Mouse (Mus musculus) liver, embryonic 16.5 days (tissue): ENCODE results near the gene Lama1. TPM values are rescaled to one million over a fixed set of nuclear protein-coding genes. Genes with fewer than 3 reads are reported as not detected.

Source experiments
- ATAC-seq: fragments of 200-750 bp; cut with Nextera tagmentation; 2 replicates; pipeline ENCODE4 v1.8.0; 2017; ENCODE audit warnings: low read depth, mild to moderate bottlenecking, moderate number of reproducible peaks, moderate library complexity
- H3K27ac ChIP-seq: fragments of 300-500 bp; sonication (generic); 2 replicates; pipeline ENCODE4 v1.5.1; 2014; ENCODE audit warnings: mild to moderate bottlenecking, low read length
- H3K27me3 ChIP-seq: fragments of 300-500 bp; sonication (generic); 2 replicates; pipeline ENCODE4 v1.6.1; 2014; ENCODE audit warnings: low read depth, low read length, mixed read lengths; ENCODE audit not compliant: control insufficient read depth, insufficient read depth
- H3K36me3 ChIP-seq: fragments of 300-500 bp; sonication (generic); 2 replicates; pipeline ENCODE4 v1.6.1; 2014; ENCODE audit warnings: mild to moderate bottlenecking; ENCODE audit not compliant: control insufficient read depth, insufficient read depth
- H3K4me1 ChIP-seq: fragments of 300-500 bp; sonication (generic); 2 replicates; pipeline ENCODE4 v1.6.1; 2014; ENCODE audit warnings: low read depth, low read length, mixed read lengths; ENCODE audit not compliant: control insufficient read depth
- H3K4me2 ChIP-seq: fragments of 300-500 bp; sonication (generic); 2 replicates; pipeline ENCODE4 v1.6.1; 2014; ENCODE audit warnings: low read depth, low read length, mixed read lengths
- H3K4me3 ChIP-seq: fragments of 300-500 bp; sonication (generic); 2 replicates; pipeline ENCODE4 v1.5.1; 2014; ENCODE audit warnings: low read depth, mild to moderate bottlenecking, low read length
- H3K9ac ChIP-seq: fragments of 300-500 bp; sonication (generic); 2 replicates; pipeline ENCODE4 v1.6.1; 2014; ENCODE audit warnings: low read depth, low read length
- H3K9me3 ChIP-seq: fragments of 300-500 bp; sonication (generic); replicated peaks from 2 replicates; pipeline ENCODE4 v1.6.1; 2016; ENCODE audit warnings: low read length; ENCODE audit not compliant: control insufficient read depth
- WGBS: fragments of 180-500 bp; shearing (Covaris S2); extraction: QIAGEN DNeasy Blood & Tissue Kit; methylation state at CpG from one replicate; pipeline ENCODE4 v1.1.7; 2014; ENCODE audit not compliant: insufficient replicate concordance; 5-methylcytosine and 5-hydroxymethylcytosine counted together
- polyA plus RNA-seq: library from polyadenylated mRNA; unstranded; fragments of >200 nt; fragmentation: Nextera tagmentation; extraction: Ambion mirVana; gene quantifications from 2 replicates; pipeline ENCODE4 v1.2.1, GENCODE M21; 2015

Gene Lama1
- polyA plus RNA-seq, 1 experiment from 2014 or later = 2.0 TPM

DNA sequence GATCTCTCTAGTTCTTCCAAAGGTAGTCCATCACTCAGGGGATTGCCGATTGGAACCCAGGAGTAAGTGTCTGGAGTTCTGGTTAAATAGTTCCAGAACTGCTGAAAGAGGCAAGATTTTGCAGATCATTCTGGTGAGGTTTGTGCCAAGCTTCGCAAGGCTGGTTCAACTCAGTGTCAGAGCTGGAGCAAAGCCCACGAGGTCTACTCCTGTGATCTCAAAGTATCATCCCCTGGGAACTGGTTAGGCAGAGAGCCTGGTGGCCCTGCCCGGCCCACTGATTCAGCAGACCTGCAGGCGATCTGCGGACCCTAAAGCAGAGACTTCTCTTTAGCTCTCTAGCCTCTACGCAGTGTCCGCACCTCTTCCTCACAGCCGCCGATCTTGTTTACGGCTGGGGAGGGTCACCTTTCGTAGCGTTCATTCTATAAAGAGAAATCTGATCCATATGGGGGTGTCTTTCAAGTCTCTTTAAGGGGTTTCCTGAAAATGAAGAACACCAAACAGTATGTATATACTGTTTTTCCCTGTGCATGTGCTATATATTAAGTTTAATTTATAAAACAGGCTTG lies 10.8 kb downstream of the Lama1 start:
- Histone ChIP-seq H3K36me3 (no peaks in the 10 kb centered on the region), H3K9ac (no peak overlapping the region), H3K27ac (no peak overlapping the region), H3K9me3 (no peaks in the 10 kb centered on the region), H3K4me1 (no peaks in the 10 kb centered on the region), H3K4me3 (no peak overlapping the region), H3K27me3 (no peaks in the 10 kb centered on the region), H3K4me2 (no peak overlapping the region)
- ATAC-seq = no peak
- 76% methylated on average over 13 of the region's 13 CpGs for WGBS

DNA sequence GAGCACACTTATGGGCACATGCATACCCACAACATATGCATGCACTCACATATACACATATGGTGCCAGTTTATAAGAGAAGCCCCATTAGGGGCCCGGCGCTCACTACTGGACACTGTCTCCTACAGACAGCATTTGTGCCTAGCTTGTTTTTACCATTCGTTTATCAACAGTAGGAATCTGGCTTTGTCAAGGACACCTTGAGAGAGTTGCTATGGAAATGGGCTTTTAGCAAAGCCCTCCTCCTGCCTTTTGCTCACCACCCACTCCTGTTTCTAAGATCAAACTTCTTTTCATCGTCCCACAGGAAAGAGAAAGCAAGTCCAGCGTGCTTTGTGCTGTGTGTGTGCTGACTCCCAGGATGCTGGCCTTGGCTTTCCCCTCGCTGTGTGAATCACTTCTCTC lies 13.3 kb downstream of the Lama1 start:
- Histone ChIP-seq H3K27me3 (no peaks in the 10 kb centered on the region), H3K36me3 (no peaks in the 10 kb centered on the region), H3K4me1 (no peaks in the 10 kb centered on the region), H3K27ac (no peak overlapping the region), H3K4me3 (no peak overlapping the region), H3K9ac (no peak overlapping the region), H3K4me2 (no peak overlapping the region), H3K9me3 (no peaks in the 10 kb centered on the region)
- 54% methylated on average over 6 of the region's 6 CpGs for WGBS
- ATAC-seq = no peak

GRCm38 (mm10) chr17:67711361-67711760 lies 14.3 kb downstream of the Lama1 start:
- Histone ChIP-seq H3K9ac (no peak overlapping the region), H3K27ac (no peak overlapping the region), H3K4me1 (no peaks in the 10 kb centered on the region), H3K36me3 (no peaks in the 10 kb centered on the region), H3K4me3 (no peak overlapping the region), H3K4me2 (no peak overlapping the region), H3K27me3 (no peaks in the 10 kb centered on the region), H3K9me3 (no peaks in the 10 kb centered on the region)
- WGBS = 38% methylated on average over 4 of the region's 4 CpGs
- peak; percentile 96 for ATAC-seq

GRCm38 (mm10) chr17:67712929-67713328 lies 15.9 kb downstream of the Lama1 start:
- ATAC-seq = no peak
- Histone ChIP-seq H3K27ac (no peak overlapping the region), H3K9me3 (no peaks in the 10 kb centered on the region), H3K4me1 (no peaks in the 10 kb centered on the region), H3K4me2 (no peak overlapping the region), H3K27me3 (no peaks in the 10 kb centered on the region), H3K4me3 (no peak overlapping the region), H3K36me3 (no peaks in the 10 kb centered on the region), H3K9ac (no peak overlapping the region)
- WGBS = 59% methylated on average over 7 of the region's 7 CpGs

DNA sequence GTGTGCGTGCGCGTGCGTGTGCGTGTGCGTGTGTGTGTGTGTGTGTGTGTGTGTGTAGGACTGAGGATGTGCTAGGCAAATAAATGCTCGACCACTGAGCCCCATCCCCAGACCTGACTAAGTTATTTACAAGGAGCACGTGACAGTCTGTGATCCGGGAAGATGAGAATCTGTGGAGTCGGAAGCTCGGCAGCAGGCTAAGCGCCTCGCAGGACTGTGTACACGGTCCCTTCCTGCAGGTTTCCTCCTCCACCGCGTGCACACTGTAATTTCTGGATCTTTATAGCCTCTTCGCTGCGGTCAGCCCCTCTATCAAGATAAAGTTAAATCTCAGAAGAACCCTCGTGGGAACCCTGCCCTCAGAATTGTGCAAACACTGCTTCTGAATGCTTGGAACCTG lies 18.4 kb downstream of the Lama1 start:
- Histone ChIP-seq H3K4me3 (no peak overlapping the region), H3K9me3 (no peaks in the 10 kb centered on the region), H3K36me3 (no peaks in the 10 kb centered on the region), H3K27ac (no peak overlapping the region), H3K4me1 (no peaks in the 10 kb centered on the region), H3K9ac (no peak overlapping the region), H3K27me3 (no peaks in the 10 kb centered on the region), H3K4me2 (no peak overlapping the region)
- ATAC-seq = no peak
- WGBS = 74% methylated on average over 19 of the region's 19 CpGs

DNA sequence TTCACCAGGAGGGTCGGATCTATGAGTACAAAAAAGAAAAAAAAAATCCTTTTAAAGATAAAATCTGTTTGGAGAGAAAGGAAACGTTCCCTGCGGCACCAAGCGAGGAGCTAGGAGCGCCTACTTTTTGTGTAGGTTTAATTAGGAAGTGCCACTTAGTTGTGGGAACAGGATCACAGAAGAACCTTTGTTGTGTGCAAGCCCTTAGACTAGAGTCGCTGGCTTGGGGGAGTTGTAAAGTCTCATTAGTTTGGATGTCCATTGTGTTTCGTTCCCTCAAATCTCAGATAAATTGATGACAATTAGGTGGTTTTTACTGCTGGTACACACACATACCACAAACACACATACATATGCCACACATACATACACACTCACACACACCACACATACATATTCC lies 25.0 kb downstream of the Lama1 start:
- no peak overlapping the region for H3K4me2 ChIP-seq
- H3K4me3 ChIP-seq = no peak overlapping the region
- H3K9me3 ChIP-seq = no peaks in the 10 kb centered on the region
- H3K27me3 ChIP-seq = no peaks in the 10 kb centered on the region
- WGBS = 56% methylated on average over 7 of the region's 7 CpGs
- no peak overlapping the region for H3K9ac ChIP-seq
- no peak overlapping the region for H3K27ac ChIP-seq
- no peaks in the 10 kb centered on the region for H3K4me1 ChIP-seq
- no peak for ATAC-seq
- H3K36me3 ChIP-seq = no peaks in the 10 kb centered on the region

DNA sequence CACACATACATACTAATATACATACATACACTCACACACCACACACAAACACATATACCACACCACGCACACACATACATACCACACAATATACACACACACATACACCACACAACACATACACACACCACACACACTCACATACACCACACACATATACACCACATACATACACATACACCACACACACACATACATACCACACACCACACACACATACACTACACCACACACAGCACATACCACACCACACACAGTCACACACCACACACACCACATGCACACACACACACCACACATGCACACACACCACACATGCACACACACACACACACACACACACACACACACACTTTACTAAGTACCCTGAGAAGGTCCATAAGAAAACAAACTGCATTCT lies 25.5 kb downstream of the Lama1 start:
- Histone ChIP-seq H3K9me3 (no peaks in the 10 kb centered on the region), H3K27me3 (no peaks in the 10 kb centered on the region), H3K4me1 (no peaks in the 10 kb centered on the region), H3K9ac (no peak overlapping the region), H3K4me3 (no peak overlapping the region), H3K4me2 (no peak overlapping the region), H3K27ac (no peak overlapping the region), H3K36me3 (no peaks in the 10 kb centered on the region)
- 58% methylated on average over 1 of the region's 1 CpGs for WGBS
- no peak for ATAC-seq

GRCm38 (mm10) chr17:67723175-67724067 lies 26.4 kb downstream of the Lama1 start:
- no peaks in the 10 kb centered on the region for H3K36me3 ChIP-seq
- no peak overlapping the region for H3K9ac ChIP-seq
- H3K9me3 ChIP-seq = no peaks in the 10 kb centered on the region
- WGBS = 60% methylated on average over 14 of the region's 14 CpGs
- H3K27me3 ChIP-seq = no peaks in the 10 kb centered on the region
- H3K4me1 ChIP-seq = no peaks in the 10 kb centered on the region
- no peak for ATAC-seq
- no peak overlapping the region for H3K4me2 ChIP-seq
- no peak overlapping the region for H3K27ac ChIP-seq
- no peak overlapping the region for H3K4me3 ChIP-seq

DNA sequence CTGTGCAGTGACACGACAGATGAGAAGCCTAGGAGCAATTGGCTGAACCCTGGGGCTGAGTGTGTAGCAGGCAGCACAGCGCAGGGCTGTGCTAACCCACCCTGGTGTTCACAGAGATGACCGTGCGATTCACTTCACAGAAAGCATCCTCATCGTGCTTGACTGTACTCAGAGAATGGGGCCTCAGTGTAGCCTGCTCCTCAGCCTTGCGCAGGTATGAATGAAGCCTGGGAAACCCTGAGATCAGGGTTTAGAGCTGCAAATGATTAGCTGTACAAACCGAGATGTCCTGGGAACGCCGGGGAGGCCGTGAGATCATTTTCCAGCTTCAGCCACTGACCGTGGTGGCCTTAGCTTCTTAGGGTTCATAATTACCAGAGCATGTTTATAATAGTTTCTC lies 29.5 kb downstream of the Lama1 start:
- Histone ChIP-seq H3K4me2 (no peak overlapping the region), H3K4me1 (no peaks in the 10 kb centered on the region; the same call in 1 of the 2 replicates), H3K36me3 (no peaks in the 10 kb centered on the region), H3K9me3 (no peaks in the 10 kb centered on the region), H3K27me3 (no peaks in the 10 kb centered on the region), H3K4me3 (no peak overlapping the region), H3K9ac (no peak overlapping the region), H3K27ac (no peak overlapping the region)
- ATAC-seq = no peak
- 78% methylated on average over 11 of the region's 11 CpGs for WGBS
